Mouse (Mus musculus) megakaryocyte, embryonic 14.5 days (primary cell): ENCODE measurements around the gene Tas2r139. TPM values are rescaled to one million over a fixed set of nuclear protein-coding genes. Genes with fewer than 3 reads are reported as not detected.
"Not testable (repeated sequence)": the region's sequence is repeated elsewhere in the genome, so short reads cannot be mapped to it uniquely, and the experiment has no call there.

Experiments used
- H3K27me3 ChIP-seq: replicated peaks from 2 replicates; pipeline ENCODE3; 2012; ENCODE audit warnings: inconsistent platforms
- H3K36me3 ChIP-seq: replicated peaks from 2 replicates; pipeline ENCODE3; 2012; ENCODE audit warnings: low read length, inconsistent platforms, mixed read lengths
- H3K4me1 ChIP-seq: 2 replicates; pipeline ENCODE4 v1.6.1; 2012; ENCODE audit warnings: inconsistent platforms
- H3K4me3 ChIP-seq: replicated peaks from 2 replicates; pipeline ENCODE3; 2012; ENCODE audit warnings: moderate library complexity, mild to moderate bottlenecking, inconsistent platforms
- H3K9me3 ChIP-seq: 2 replicates; pipeline ENCODE4 v1.6.1; 2012; ENCODE audit warnings: inconsistent platforms
- FLI1 ChIP-seq: IDR thresholded peaks from 2 replicates; pipeline ENCODE4 v1.6.1; 2012; ENCODE audit warnings: low read length, inconsistent platforms, mixed read lengths
- GATA1 ChIP-seq: IDR thresholded peaks from 3 replicates; pipeline ENCODE4 v1.6.1; 2012; ENCODE audit warnings: mixed read lengths, low read length, inconsistent platforms, borderline replicate concordance
- polyA plus RNA-seq: library from polyadenylated mRNA; stranded (reverse); fragments of >175 nt; gene quantifications from 2 replicates; pipeline ENCODE4 v1.2.3, GENCODE M21; 2012; ENCODE audit warnings: low replicate concordance; ENCODE audit not compliant: insufficient read depth

Tas2r139 gene
- not detected in 2 replicates for polyA plus RNA-seq

GRCm38 (mm10) chr6:42140636-42141035 is at the start of gene Tas2r139:
TSS of gene Tas2r139 (plus strand) at chr6:42140936.
- Histone ChIP-seq H3K9me3 (no peaks in the 10 kb centered on the region), H3K4me3 (no peak within 1 kb of the TSS), H3K4me1 (no peaks in the 10 kb centered on the region; the same call in 1 of the 2 replicates), H3K36me3 (no peaks in the 10 kb centered on the region), H3K27me3 (no peaks in the 10 kb centered on the region)
- TF ChIP-seq GATA1 (no peak), FLI1 (no peak)

- H3K27me3 ChIP-seq, H3K36me3 ChIP-seq, H3K4me3 ChIP-seq, H3K4me1 ChIP-seq, H3K9me3 ChIP-seq: not testable (repeated sequence)
These were observed 10.4 kb downstream of the Tas2r139 start for GRCm38 (mm10) chr6:42151115-42151514.

- Histone ChIP-seq H3K9me3 (0 out of 2 replicates have a peak, but pooled peaks cover 3% of the 10 kb centered on the region), H3K4me1 (peaks cover 16% of the 10 kb centered on the region; the same call in 1 of the 2 replicates), H3K27me3 (peaks cover 2% of the 10 kb centered on the region), H3K4me3 (no peak overlapping the region), H3K36me3 (no peaks in the 10 kb centered on the region)
- TF ChIP-seq GATA1, result no peak
- no peak for TF ChIP-seq FLI1
These were observed 41.7 kb downstream of the Tas2r139 start for GRCm38 (mm10) chr6:42182462-42182861.

- H3K4me1 ChIP-seq, result peaks cover 18% of the 10 kb centered on the region; the same call in 1 of the 2 replicates
- no peak overlapping the region for H3K4me3 ChIP-seq
- TF ChIP-seq FLI1 (no peak), GATA1 (no peak)
These were observed 45.5 kb downstream of the Tas2r139 start for GRCm38 (mm10) chr6:42186230-42186629.

More at GRCm38 (mm10) chr6:42186230-42186629, 45.5 kb downstream of the Tas2r139 start:
- Histone ChIP-seq H3K36me3 (no peaks in the 10 kb centered on the region), H3K9me3 (no peaks in the 10 kb centered on the region), H3K27me3 (no peaks in the 10 kb centered on the region)

Other genes with a start within 250 kb of the Tas2r139 start
- not detected in 2 replicates for gene Sval1, start 189.3 kb upstream of the Tas2r139 start, polyA plus RNA-seq
- gene Sval3, start 172.8 kb upstream of the Tas2r139 start, polyA plus RNA-seq, result not detected in 2 replicates
- not detected in 2 replicates for gene Sva, start 102.5 kb upstream of the Tas2r139 start, polyA plus RNA-seq
- not detected in 2 replicates for gene Tas2r144, start 74.4 kb downstream of the Tas2r139 start, polyA plus RNA-seq
- gene Gstk1, start 105.0 kb downstream of the Tas2r139 start, polyA plus RNA-seq, result 0.46 TPM in 1 of 2 replicates, not detected in the other
- gene Tmem139, start 121.0 kb downstream of the Tas2r139 start, polyA plus RNA-seq, result not detected in 2 replicates
- gene Casp2, start 124.0 kb downstream of the Tas2r139 start, polyA plus RNA-seq, result 1.2 and 13.2 TPM in 2 replicates
- not detected in 2 replicates for gene Clcn1, start 145.7 kb downstream of the Tas2r139 start, polyA plus RNA-seq
- 0.41 TPM in 1 of 2 replicates, not detected in the other for gene Fam131b, start 183.7 kb downstream of the Tas2r139 start, polyA plus RNA-seq
- gene Zyx, start 208.7 kb downstream of the Tas2r139 start, polyA plus RNA-seq, result 8,612 and 27,789 TPM in 2 replicates
- not detected in 2 replicates for gene Epha1, start 232.3 kb downstream of the Tas2r139 start, polyA plus RNA-seq